Comparison of ENCODE assay signal across 12 mouse cellular contexts in the genomic region with DNA sequence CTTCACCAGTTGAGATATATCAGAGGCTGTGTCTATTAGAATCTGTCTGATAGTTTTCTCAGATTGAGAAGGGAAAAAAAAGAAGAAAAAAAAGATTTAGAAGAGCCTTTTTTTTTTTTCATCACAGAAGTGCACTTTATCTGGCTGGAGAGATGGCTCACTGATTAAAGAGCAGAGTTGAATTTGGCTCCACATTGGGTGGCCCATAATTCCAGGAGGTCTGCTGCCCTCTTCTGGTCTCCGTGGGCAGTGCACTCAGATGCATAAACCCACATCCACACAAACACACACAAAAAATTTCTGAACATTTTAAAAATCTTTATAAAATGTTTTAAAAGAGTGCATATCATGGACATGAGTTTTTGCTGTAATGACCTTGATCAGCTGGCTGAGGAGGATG. TPM values are rescaled to one million over a fixed set of nuclear protein-coding genes. Genes with fewer than 3 reads are reported as not detected.
DNase-seq lines count a peak whose midpoint lies in the region; ATAC-seq and TF ChIP-seq lines count a peak whose summit lies in the region.
"Had no signal": no experiment of that assay in that cellular context is flagged by ENCODE, and none has a peak within 500 bp of the region (broad histone marks: within the 10 kb centered on the region; RNA-seq: fewer than 3 reads in every experiment).

No protein-coding gene starts in this region.

- no peak for ATAC-seq in hindbrain, embryonic 11.5 days (ENCODE audit: low FRiP score)
- no peak for ATAC-seq in hindbrain, embryonic 14.5 days (ENCODE audit: low FRiP score)
- no peak for ATAC-seq in midbrain, embryonic 11.5 days (ENCODE audit: low FRiP score)
- ATAC-seq in midbrain, embryonic 15.5 days (replicated peaks), result no peak

- no peak for TF ChIP-seq EP300 in MEL (IDR thresholded peaks at IDR 0.05; ENCODE audit: low read depth in 1 of 2, low read length in 2 of 2)

- no peak overlapping the region for H3K9ac ChIP-seq in hindbrain, embryonic 11.5 days (ENCODE audit: low read depth, low read length)
- H3K9ac ChIP-seq in hindbrain, embryonic 14.5 days, result no peak overlapping the region
- no peak overlapping the region for H3K9ac ChIP-seq in midbrain, embryonic 11.5 days (ENCODE audit: low read length)
- H3K9ac ChIP-seq in midbrain, embryonic 15.5 days, result no peak overlapping the region
- H3K9ac ChIP-seq in MEL (ENCODE audit: control insufficient read depth, low read depth, low read length, poor library complexity, severe bottlenecking), result no peak overlapping the region
- H3K9ac ChIP-seq: limb, embryonic 15.5 days had no signal

- H3K36me3 ChIP-seq in hindbrain, embryonic 11.5 days (ENCODE audit: control insufficient read depth, insufficient read depth, low read length), result no peaks in the 10 kb centered on the region
- H3K36me3 ChIP-seq in hindbrain, embryonic 14.5 days (replicated peaks; ENCODE audit: control insufficient read depth, insufficient read depth), result no peaks in the 10 kb centered on the region
- H3K36me3 ChIP-seq in midbrain, embryonic 11.5 days (ENCODE audit: control insufficient read depth, insufficient read depth, low read length), result no peaks in the 10 kb centered on the region
- H3K36me3 ChIP-seq in midbrain, embryonic 15.5 days (replicated peaks), result no peaks in the 10 kb centered on the region
- H3K36me3 ChIP-seq in MEL (ENCODE audit: control insufficient read depth in 1 of 2, insufficient read depth in 2 of 2, low read length in 2 of 2), result peaks cover 0 to 4% of the 10 kb centered on the region in 2 experiments; a peak in 2 of 4 replicates
- H3K36me3 ChIP-seq: limb, embryonic 15.5 days had no signal

- no peaks in the 10 kb centered on the region for H3K79me2 ChIP-seq in MEL (ENCODE audit: control insufficient read depth, insufficient read depth, low read length, poor library complexity)

- no peaks in the 10 kb centered on the region for H3K4me1 ChIP-seq in hindbrain, embryonic 11.5 days (replicated peaks; ENCODE audit: control insufficient read depth, insufficient read depth, low read length)
- H3K4me1 ChIP-seq in hindbrain, embryonic 14.5 days (replicated peaks; ENCODE audit: control insufficient read depth, insufficient read depth, low read length), result no peaks in the 10 kb centered on the region
- no peaks in the 10 kb centered on the region for H3K4me1 ChIP-seq in midbrain, embryonic 11.5 days (ENCODE audit: control insufficient read depth, insufficient read depth, low read length)
- peaks cover 6% of the 10 kb centered on the region; the same call in 1 of the 2 replicates for H3K4me1 ChIP-seq in midbrain, embryonic 15.5 days
- peaks cover 2 to 13% of the 10 kb centered on the region in 2 experiments; a peak in 3 of 4 replicates for H3K4me1 ChIP-seq in MEL (ENCODE audit: control insufficient read depth in 1 of 2, insufficient read depth in 2 of 2, low read length in 2 of 2)

- DNase-seq in hindbrain, embryonic 11.5 days (ENCODE audit: low spot score), result peak; percentile 37
- DNase-seq in hindbrain, embryonic 14.5 days (ENCODE audit: low spot score), result no peak
- peak; percentile 82 for DNase-seq in midbrain, embryonic 11.5 days (ENCODE audit: low spot score, missing footprints)
- peak; percentile 53 for DNase-seq in MEL (ENCODE audit: low read depth, low spot score)
- peak; percentile 56 for DNase-seq in naive thymus-derived CD4-positive, alpha-beta T cell, adult 2 months (ENCODE audit: low read depth)
- DNase-seq in T-cell, adult 2 months (ENCODE audit: low spot score), result no peak
- DNase-seq in right cerebral cortex, postnatal 14 days, result no peak
- DNase-seq: thymus, adult 18-20 months had no signal

- no peak overlapping the region for H3K4me3 ChIP-seq in hindbrain, embryonic 11.5 days (ENCODE audit: low read depth, low read length)
- H3K4me3 ChIP-seq in hindbrain, embryonic 14.5 days (replicated peaks; ENCODE audit: low read length), result no peak overlapping the region
- no peak overlapping the region for H3K4me3 ChIP-seq in midbrain, embryonic 11.5 days (ENCODE audit: low read depth, low read length)
- no peak overlapping the region for H3K4me3 ChIP-seq in midbrain, embryonic 15.5 days
- no peak overlapping the region for H3K4me3 ChIP-seq in MEL (ENCODE audit: control insufficient read depth in 1 of 2, insufficient read depth in 1 of 2, low read depth in 2 of 2, low read length in 2 of 2)
- H3K4me3 ChIP-seq: limb, embryonic 15.5 days had no signal

- 89% methylated on average over 1 of the region's 1 CpGs for WGBS in hindbrain, embryonic 11.5 days
- 90% methylated on average over 1 of the region's 1 CpGs for WGBS in hindbrain, embryonic 14.5 days
- 83% methylated on average over 1 of the region's 1 CpGs for WGBS in midbrain, embryonic 11.5 days
- 85% methylated on average over 1 of the region's 1 CpGs for WGBS in midbrain, embryonic 15.5 days

- peak; percentile 76 for TF ChIP-seq RAD21 in MEL (IDR thresholded peaks at IDR 0.05; ENCODE audit: low read depth, low read length)

- TF ChIP-seq CTCF in MEL (IDR thresholded peaks at IDR 0.05 in 2 of 3, conservative IDR thresholded peaks at IDR 0.05 in 1 of 3; ENCODE audit: control insufficient read depth in 1 of 3, insufficient read depth in 1 of 3, low read depth in 2 of 3, low read length in 3 of 3, poor library complexity in 1 of 3, severe bottlenecking in 1 of 3), result peak; percentile 72 to 80 (median 80)

- TF ChIP-seq POLR2A in MEL (IDR thresholded peaks at IDR 0.05; ENCODE audit: control insufficient read depth in 1 of 2, insufficient read depth in 1 of 2, low read depth in 1 of 2, low read length in 2 of 2, poor library complexity in 1 of 2), result no peak

- no peak overlapping the region for H3K27ac ChIP-seq in hindbrain, embryonic 11.5 days (ENCODE audit: low read depth, low read length)
- H3K27ac ChIP-seq in hindbrain, embryonic 14.5 days, result no peak overlapping the region
- H3K27ac ChIP-seq in midbrain, embryonic 11.5 days (ENCODE audit: low read depth, low read length), result no peak overlapping the region
- no peak overlapping the region for H3K27ac ChIP-seq in midbrain, embryonic 15.5 days
- H3K27ac ChIP-seq in MEL (ENCODE audit: control insufficient read depth, low read depth, low read length), result no peak overlapping the region
- H3K27ac ChIP-seq: limb, embryonic 15.5 days had no signal

- no peak overlapping the region for H3K4me2 ChIP-seq in hindbrain, embryonic 11.5 days (replicated peaks; ENCODE audit: low read depth, low read length)
- no peak overlapping the region for H3K4me2 ChIP-seq in hindbrain, embryonic 14.5 days (replicated peaks)
- H3K4me2 ChIP-seq in midbrain, embryonic 11.5 days, result no peak overlapping the region
- no peak overlapping the region for H3K4me2 ChIP-seq in midbrain, embryonic 15.5 days
- H3K4me2 ChIP-seq: limb, embryonic 15.5 days had no signal

- H3K9me3 ChIP-seq in hindbrain, embryonic 11.5 days (ENCODE audit: control insufficient read depth, low read length), result no peaks in the 10 kb centered on the region
- H3K9me3 ChIP-seq in hindbrain, embryonic 14.5 days (ENCODE audit: control insufficient read depth, low read length), result 0 out of 2 replicates have a peak, but pooled peaks cover 4% of the 10 kb centered on the region
- H3K9me3 ChIP-seq in midbrain, embryonic 11.5 days (ENCODE audit: control insufficient read depth, low read length), result no peaks in the 10 kb centered on the region; the same call in 1 of the 2 replicates
- H3K9me3 ChIP-seq in midbrain, embryonic 15.5 days, result no peaks in the 10 kb centered on the region
- no peaks in the 10 kb centered on the region for H3K9me3 ChIP-seq in MEL (replicated peaks; ENCODE audit: insufficient read depth, low read length)
- H3K9me3 ChIP-seq: limb, embryonic 15.5 days had no signal

- H3K27me3 ChIP-seq in hindbrain, embryonic 11.5 days (ENCODE audit: control insufficient read depth, insufficient read depth, low read length), result no peaks in the 10 kb centered on the region; the same call in 1 of the 2 replicates
- 0 out of 2 replicates have a peak, but pooled peaks cover 3% of the 10 kb centered on the region for H3K27me3 ChIP-seq in hindbrain, embryonic 14.5 days (ENCODE audit: control insufficient read depth, insufficient read depth, low read length)
- no peaks in the 10 kb centered on the region for H3K27me3 ChIP-seq in midbrain, embryonic 11.5 days (ENCODE audit: control insufficient read depth, insufficient read depth, low read length)
- H3K27me3 ChIP-seq in midbrain, embryonic 15.5 days (replicated peaks), result peaks cover 4% of the 10 kb centered on the region; the same call in 1 of the 2 replicates
- no peaks in the 10 kb centered on the region for H3K27me3 ChIP-seq in MEL (ENCODE audit: control insufficient read depth in 1 of 2, insufficient read depth in 2 of 2, low read length in 2 of 2)
- H3K27me3 ChIP-seq: limb, embryonic 15.5 days had no signal

RNA-seq across cellular contexts. Expression of a gene that starts 25.7 kb away (rescaled TPM):
- 3.1 and 3.6 TPM in 2 replicates for polyA plus RNA-seq in hindbrain, embryonic 11.5 days (2014; fragmentation: Nextera tagmentation; extraction: Ambion mirVana)
- polyA plus RNA-seq in hindbrain, embryonic 14.5 days (2014; fragmentation: Nextera tagmentation; extraction: Ambion mirVana), result 3.9 and 5.5 TPM in 2 replicates
- polyA plus RNA-seq in midbrain, embryonic 11.5 days (2014; fragmentation: Nextera tagmentation; extraction: Ambion mirVana), result 0.23 TPM in 1 of 2 replicates, not detected in the other
- 4.8 and 5.5 TPM in 2 replicates for polyA plus RNA-seq in midbrain, embryonic 15.5 days (2015; fragmentation: Nextera tagmentation; extraction: Ambion mirVana)
- total RNA-seq in MEL (2012; rRNA removed), result not detected in 2 replicates
- polyA plus RNA-seq in MEL (2012; ENCODE audit: insufficient read depth in 1 of 2, insufficient read length in 2 of 2, low read depth in 1 of 2, low replicate concordance in 2 of 2, missing spikeins in 1 of 2), result under 1 TPM in 1 of 2 experiments, not detected in 1; 0.25 TPM
- total RNA-seq: gastrocnemius, adult 8-10 months had no signal
- polyA plus RNA-seq: heart, postnatal 0 days had no signal

RNA-seq across cellular contexts. Expression of a gene that starts 35.8 kb away (rescaled TPM):
- 1.5 and 2.2 TPM in 2 replicates for polyA plus RNA-seq in hindbrain, embryonic 11.5 days (2014; fragmentation: Nextera tagmentation; extraction: Ambion mirVana)
- 2.9 and 3.3 TPM in 2 replicates for polyA plus RNA-seq in hindbrain, embryonic 14.5 days (2014; fragmentation: Nextera tagmentation; extraction: Ambion mirVana)
- 0.66 and 1.1 TPM in 2 replicates for polyA plus RNA-seq in midbrain, embryonic 11.5 days (2014; fragmentation: Nextera tagmentation; extraction: Ambion mirVana)
- polyA plus RNA-seq in midbrain, embryonic 15.5 days (2015; fragmentation: Nextera tagmentation; extraction: Ambion mirVana), result 3.2 and 3.8 TPM in 2 replicates
- total RNA-seq in MEL (2012; rRNA removed), result 7.1 and 9.4 TPM in 2 replicates
- 10 to 100 TPM in 1 of 2 experiments, not detected in 1; 23.0 TPM for polyA plus RNA-seq in MEL (2012; ENCODE audit: insufficient read depth in 1 of 2, insufficient read length in 2 of 2, low read depth in 1 of 2, low replicate concordance in 2 of 2, missing spikeins in 1 of 2)

RNA-seq across cellular contexts. Expression of a gene that starts 53.6 kb away (rescaled TPM):
- 12.9 and 14.6 TPM in 2 replicates for polyA plus RNA-seq in hindbrain, embryonic 11.5 days (2014; fragmentation: Nextera tagmentation; extraction: Ambion mirVana)
- polyA plus RNA-seq in hindbrain, embryonic 14.5 days (2014; fragmentation: Nextera tagmentation; extraction: Ambion mirVana), result 9.0 and 9.5 TPM in 2 replicates
- polyA plus RNA-seq in midbrain, embryonic 11.5 days (2014; fragmentation: Nextera tagmentation; extraction: Ambion mirVana), result 13.4 and 13.9 TPM in 2 replicates
- polyA plus RNA-seq in midbrain, embryonic 15.5 days (2015; fragmentation: Nextera tagmentation; extraction: Ambion mirVana), result 10.9 and 11.3 TPM in 2 replicates
- 4.8 and 7.4 TPM in 2 replicates for total RNA-seq in MEL (2012; rRNA removed)
- polyA plus RNA-seq in MEL (2012; ENCODE audit: insufficient read depth in 1 of 2, insufficient read length in 2 of 2, low read depth in 1 of 2, low replicate concordance in 2 of 2, missing spikeins in 1 of 2), result 1 to 10 TPM in 1 of 2 experiments, not detected in 1; 8.7 TPM

Comparison
In these comparisons a context has a peak if more than half of its experiments do, and no peak if none do; other contexts are left out.
1. DNase-seq: peak in hindbrain, embryonic 11.5 days (single experiment), midbrain, embryonic 11.5 days (single experiment), MEL (single experiment) and naive thymus-derived CD4-positive, alpha-beta T cell, adult 2 months (single experiment); none in hindbrain, embryonic 14.5 days (single experiment), T-cell, adult 2 months (single experiment) and right cerebral cortex, postnatal 14 days (single experiment).